Mouse (Mus musculus) embryonic facial prominence, embryonic 15.5 days (tissue): ENCODE data around the gene Ablim1. TPM values are rescaled to one million over a fixed set of nuclear protein-coding genes. Genes with fewer than 3 reads are reported as not detected.

ENCODE experiments used
- ATAC-seq: fragments of 200-750 bp; cut with Nextera tagmentation; 2 replicates; pipeline ENCODE4 v1.8.0; 2017; ENCODE audit warnings: low read depth, moderate TSS enrichment; ENCODE audit not compliant: insufficient number of reproducible peaks, low FRiP score, low TSS enrichment
- H3K27ac ChIP-seq: fragments of 300-500 bp; sonication (generic); replicated peaks from 2 replicates; pipeline ENCODE4 v1.5.1; 2015; ENCODE audit warnings: mild to moderate bottlenecking, inconsistent platforms
- H3K27me3 ChIP-seq: fragments of 300-500 bp; sonication (generic); 2 replicates; pipeline ENCODE4 v1.6.1; 2015; ENCODE audit warnings: inconsistent platforms
- H3K36me3 ChIP-seq: fragments of 300-500 bp; sonication (generic); 2 replicates; pipeline ENCODE4 v1.6.1; 2015; ENCODE audit warnings: mild to moderate bottlenecking, inconsistent platforms
- H3K4me1 ChIP-seq: fragments of 300-500 bp; sonication (generic); 2 replicates; pipeline ENCODE4 v1.6.1; 2015; ENCODE audit warnings: inconsistent platforms
- H3K4me2 ChIP-seq: fragments of 300-500 bp; sonication (generic); replicated peaks from 2 replicates; pipeline ENCODE4 v1.6.1; 2015; ENCODE audit warnings: mild to moderate bottlenecking, inconsistent platforms
- H3K4me3 ChIP-seq: fragments of 300-500 bp; sonication (generic); replicated peaks from 2 replicates; pipeline ENCODE4 v1.5.1; 2015; ENCODE audit warnings: mild to moderate bottlenecking, inconsistent platforms
- H3K9ac ChIP-seq: fragments of 300-500 bp; sonication (generic); 2 replicates; pipeline ENCODE4 v1.6.1; 2015; ENCODE audit warnings: inconsistent platforms
- H3K9me3 ChIP-seq: fragments of 300-500 bp; sonication (generic); replicated peaks from 2 replicates; pipeline ENCODE4 v1.6.1; 2016; ENCODE audit warnings: inconsistent platforms
- whole genome bisulfite sequencing: fragments of 180-500 bp; shearing (Covaris S2); methylation state at CpG from one replicate; pipeline ENCODE4 v1.1.7; 2015; 5-methylcytosine and 5-hydroxymethylcytosine counted together
- polyA plus RNA-seq: library from polyadenylated mRNA; unstranded; fragments of >200 nt; fragmentation: Nextera tagmentation; extraction: Ambion mirVana; gene quantifications from 2 replicates; pipeline ENCODE4 v1.2.1, GENCODE M21; 2015

Gene Ablim1
- 67.7 and 71.3 TPM in 2 replicates for polyA plus RNA-seq

DNA sequence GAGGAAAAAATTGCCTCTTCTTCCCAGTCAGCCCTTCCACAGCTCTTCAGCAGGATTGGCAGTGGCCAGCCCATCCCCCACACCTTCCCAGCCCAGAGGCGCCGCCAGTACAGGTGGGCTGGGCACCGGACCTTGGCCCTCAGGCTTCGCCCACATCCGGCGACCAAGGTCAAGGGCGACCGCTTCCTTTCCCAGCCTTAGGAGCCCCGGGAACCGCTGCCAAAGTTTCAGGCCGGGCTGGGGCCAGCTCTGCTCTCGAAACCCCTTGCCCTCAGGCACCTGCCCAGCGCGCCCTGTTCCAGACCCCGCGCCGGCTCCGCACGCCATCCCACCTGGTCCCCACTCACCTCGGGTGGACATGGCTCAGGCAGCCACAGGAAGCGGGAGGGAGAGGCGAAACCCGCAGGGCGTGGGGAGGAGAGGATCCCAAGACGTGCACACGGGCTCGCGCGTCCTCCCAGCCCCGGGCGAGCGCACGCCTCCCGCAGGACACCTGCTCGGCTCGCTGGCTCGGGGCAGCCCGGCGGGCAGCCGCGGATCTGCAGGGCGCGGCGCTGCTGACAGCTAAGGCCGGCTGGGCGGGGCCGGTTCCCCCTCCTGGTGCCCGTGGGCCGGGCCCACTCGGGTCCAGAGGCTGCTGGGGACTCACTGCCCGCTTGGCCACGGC lies at the start of gene Ablim1:
Ablim1 (minus strand) TSS at position 574 of the 667 bp plus-strand sequence.
- peak within 1 kb of the TSS; percentile 52 for H3K4me3 ChIP-seq
- H3K27me3 ChIP-seq: peaks cover 24% of the 10 kb centered on the region
- WGBS: under 1% methylated on average over 52 of the region's 52 CpGs
- H3K4me1 ChIP-seq: peaks cover 14% of the 10 kb centered on the region
- H3K27ac ChIP-seq: no peak within 1 kb of the TSS
- peak within 1 kb of the TSS; percentile 99 for H3K4me2 ChIP-seq
- peak; percentile 57 for ATAC-seq
- no peaks in the 10 kb centered on the region for H3K36me3 ChIP-seq
- no peaks in the 10 kb centered on the region for H3K9me3 ChIP-seq
- H3K9ac ChIP-seq: peak within 1 kb of the TSS; percentile 27

DNA sequence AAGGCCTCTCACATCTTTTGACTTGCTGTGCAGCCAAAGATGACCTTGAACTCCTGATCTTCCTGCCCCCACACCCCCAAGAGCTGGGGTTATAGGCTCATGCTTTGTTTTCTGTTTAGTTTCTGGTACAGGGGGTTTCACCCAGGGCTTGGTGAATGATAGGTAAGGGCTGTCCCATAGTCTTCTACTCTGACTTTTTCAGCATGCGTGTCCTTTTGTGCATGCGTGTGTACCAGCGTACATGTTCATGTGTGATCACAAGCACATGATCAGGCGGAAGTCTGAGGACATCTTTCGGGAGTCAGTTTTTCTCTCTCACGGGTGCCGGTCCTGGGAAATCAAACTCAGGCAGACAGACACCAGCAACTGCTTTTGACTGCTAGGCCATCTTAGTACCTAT lies 48.8 kb upstream of the Ablim1 start:
- WGBS: 87% methylated on average over 7 of the region's 7 CpGs
- no peak overlapping the region for H3K9ac ChIP-seq
- peaks cover 62% of the 10 kb centered on the region for H3K4me1 ChIP-seq
- no peak overlapping the region for H3K4me3 ChIP-seq
- no peak overlapping the region for H3K27ac ChIP-seq
- no peak overlapping the region for H3K4me2 ChIP-seq
- H3K27me3 ChIP-seq: no peaks in the 10 kb centered on the region
- no peaks in the 10 kb centered on the region for H3K9me3 ChIP-seq
- no peaks in the 10 kb centered on the region for H3K36me3 ChIP-seq
- ATAC-seq: no peak

DNA sequence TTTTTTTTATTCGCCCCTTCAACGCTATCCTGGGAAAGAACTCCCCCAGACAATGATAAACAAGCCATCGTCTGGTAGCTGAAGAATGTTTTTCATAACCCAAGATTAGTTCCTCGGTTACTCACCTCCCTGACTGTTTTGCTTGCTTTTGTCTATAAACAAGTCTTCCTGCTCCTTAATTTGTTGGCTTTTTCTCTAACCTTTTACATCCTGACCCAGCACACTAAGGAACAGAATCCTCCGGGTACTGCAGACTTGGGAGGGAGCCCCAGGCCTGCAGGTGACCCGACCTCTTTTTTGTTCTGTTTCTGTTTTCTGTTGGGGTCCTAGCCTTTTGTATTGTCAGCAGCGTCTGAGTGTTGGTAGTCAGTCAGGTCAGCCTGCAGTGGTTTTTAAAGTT lies 48.4 kb upstream of the Ablim1 start:
- 22% methylated on average over 7 of the region's 7 CpGs for WGBS
- Histone ChIP-seq H3K27ac (no peak overlapping the region), H3K27me3 (no peaks in the 10 kb centered on the region), H3K4me3 (peak overlapping the region; percentile 28), H3K4me1 (peaks cover 67% of the 10 kb centered on the region), H3K36me3 (no peaks in the 10 kb centered on the region), H3K9ac (no peak overlapping the region), H3K9me3 (no peaks in the 10 kb centered on the region), H3K4me2 (peak overlapping the region; percentile 68)
- ATAC-seq: no peak

DNA sequence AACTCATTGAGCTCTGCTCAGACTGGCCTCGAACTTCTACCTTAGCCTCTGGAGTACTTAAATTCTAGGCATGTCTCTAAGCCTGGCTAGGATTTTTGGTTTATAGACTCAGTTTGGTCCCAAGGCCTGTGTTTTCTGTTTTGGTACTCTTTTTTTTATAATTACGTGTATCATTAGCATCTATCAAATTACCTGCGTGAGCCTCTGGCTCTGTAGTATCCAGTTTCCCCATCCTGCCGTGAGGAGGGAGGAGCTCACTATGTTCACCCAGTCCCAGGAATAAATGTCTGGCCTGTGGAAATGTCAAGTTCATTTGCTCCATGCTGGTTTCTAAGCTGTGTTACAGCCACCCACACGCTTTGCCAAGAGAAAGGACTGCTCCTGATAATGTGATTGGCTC lies 47.9 kb upstream of the Ablim1 start:
- 22% methylated on average over 5 of the region's 5 CpGs for WGBS
- Histone ChIP-seq H3K27me3 (no peaks in the 10 kb centered on the region), H3K9me3 (no peaks in the 10 kb centered on the region), H3K36me3 (no peaks in the 10 kb centered on the region), H3K9ac (no peak overlapping the region), H3K4me2 (peak overlapping the region; percentile 68), H3K4me3 (peak overlapping the region; percentile 28), H3K4me1 (peaks cover 63% of the 10 kb centered on the region), H3K27ac (no peak overlapping the region)
- ATAC-seq: no peak

DNA sequence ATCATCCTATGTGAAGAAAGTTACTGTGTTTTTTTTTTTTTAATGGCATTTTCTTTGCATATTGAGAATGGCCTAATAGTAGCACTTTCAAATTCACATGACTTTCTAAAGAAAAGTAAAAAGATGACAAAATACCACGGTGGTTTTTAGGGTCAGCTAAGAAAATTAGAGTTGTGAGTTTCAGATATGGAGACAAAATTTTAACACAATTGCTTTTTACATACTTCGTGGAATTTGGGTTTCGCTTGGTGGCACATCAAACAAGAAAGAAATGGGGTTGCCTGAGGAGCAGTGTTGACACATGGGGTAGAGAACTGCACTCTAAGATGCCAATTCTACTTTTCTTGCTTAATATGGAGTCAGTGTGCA lies 47.2 kb upstream of the Ablim1 start:
- peak overlapping the region; percentile 97 for H3K27ac ChIP-seq
- WGBS: 7% methylated on average over 3 of the region's 3 CpGs
- H3K9me3 ChIP-seq: no peaks in the 10 kb centered on the region
- H3K27me3 ChIP-seq: no peaks in the 10 kb centered on the region
- H3K9ac ChIP-seq: peak overlapping the region; percentile 100
- H3K4me1 ChIP-seq: peaks cover 56% of the 10 kb centered on the region
- no peaks in the 10 kb centered on the region for H3K36me3 ChIP-seq
- peak overlapping the region; percentile 68 for H3K4me2 ChIP-seq
- H3K4me3 ChIP-seq: peak overlapping the region; percentile 97
- no peak for ATAC-seq

DNA sequence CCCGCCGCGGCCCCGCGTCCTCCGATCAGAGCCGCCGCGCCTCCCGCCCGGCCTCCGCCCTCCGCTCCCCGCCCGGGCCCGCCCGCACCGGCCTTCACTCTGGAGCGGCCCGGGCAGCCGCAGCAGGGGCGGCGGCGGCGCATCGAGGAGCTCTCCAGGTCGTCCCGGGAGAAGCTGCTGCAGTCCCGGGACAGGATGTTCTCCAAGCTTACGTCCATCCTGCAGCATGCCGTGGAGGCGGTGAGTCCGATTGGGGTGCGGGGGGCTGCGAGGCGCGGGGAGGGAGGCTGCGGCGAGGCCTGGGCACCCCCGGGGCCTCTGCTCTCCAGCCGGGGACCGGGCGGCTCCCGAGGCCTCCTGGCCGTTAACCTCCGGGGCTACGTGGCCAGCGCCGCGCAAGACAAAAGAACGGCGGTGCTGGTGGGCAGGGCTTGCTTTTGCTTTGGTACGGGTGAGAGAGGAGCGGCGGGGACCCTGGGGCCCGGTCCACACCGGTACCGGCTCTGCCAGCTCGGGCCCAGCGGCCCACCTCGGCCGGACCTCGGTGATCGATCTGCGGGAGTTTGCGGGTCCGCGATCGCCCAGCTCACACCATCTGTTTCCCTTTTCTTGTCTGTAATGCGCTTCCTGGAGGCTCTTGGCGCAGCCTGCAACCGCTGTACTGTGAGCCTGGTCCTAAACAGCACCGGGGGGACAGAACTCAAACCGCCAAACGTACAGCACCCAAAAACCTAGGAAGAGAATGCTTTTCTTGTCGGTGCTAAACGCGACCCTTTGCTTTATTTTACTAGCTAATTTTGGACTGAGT lies 46.6 kb upstream of the Ablim1 start:
- Histone ChIP-seq H3K4me3 (peak overlapping the region; percentile 97), H3K36me3 (no peaks in the 10 kb centered on the region), H3K27ac (peak overlapping the region; percentile 97), H3K9me3 (no peaks in the 10 kb centered on the region), H3K4me1 (peaks cover 56% of the 10 kb centered on the region), H3K9ac (peak overlapping the region; percentile 100), H3K4me2 (peak overlapping the region; percentile 68), H3K27me3 (no peaks in the 10 kb centered on the region)
- peak; percentile 66 for ATAC-seq
- WGBS: under 1% methylated on average over 71 of the region's 78 CpGs

DNA sequence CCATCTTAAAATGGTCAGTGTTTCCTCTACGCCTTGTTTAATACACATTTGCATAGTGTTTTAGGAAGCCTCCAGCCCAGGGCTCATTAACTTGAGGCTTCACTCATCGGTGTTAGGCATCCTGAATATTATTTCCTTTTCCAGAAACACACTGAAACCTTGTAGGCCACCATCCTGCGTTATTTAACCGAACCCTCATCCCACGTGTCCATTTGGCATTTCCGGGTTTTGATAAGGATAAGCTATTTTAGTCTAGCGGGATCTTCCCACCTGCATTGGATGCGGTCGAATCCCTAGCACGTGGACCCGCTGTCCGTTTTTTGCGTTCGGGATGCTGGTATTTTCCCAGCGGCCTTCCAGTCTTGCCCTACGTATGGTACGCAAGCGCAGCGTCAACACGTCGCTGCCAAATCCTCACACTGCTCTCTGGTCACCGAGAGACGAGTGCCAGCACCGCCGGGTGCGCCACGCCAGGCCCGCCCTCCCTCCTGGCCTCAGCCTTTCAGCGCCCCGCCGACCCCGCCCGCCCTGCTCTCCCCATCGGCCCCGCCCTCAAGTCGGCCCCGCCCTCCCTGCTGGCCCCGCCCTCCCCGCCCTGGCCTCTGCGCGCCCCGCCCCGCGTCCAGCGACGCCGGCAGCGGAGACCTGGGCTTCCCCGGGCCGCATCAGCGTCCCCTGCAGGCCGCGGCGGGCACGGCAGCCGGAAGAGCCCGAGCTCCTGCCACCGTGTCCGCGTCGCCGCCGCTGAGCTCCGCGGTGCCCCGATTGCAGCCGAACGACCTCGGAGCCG lies 45.8 kb upstream of the Ablim1 start, which contains the start of gene Fam160b1:
Fam160b1 (plus strand) TSS at position 340 of the 790 bp plus-strand sequence.
- 1% methylated on average over 38 of the region's 70 CpGs for WGBS
- Histone ChIP-seq H3K9me3 (no peaks in the 10 kb centered on the region), H3K4me2 (peak within 1 kb of the TSS; percentile 68), H3K27me3 (no peaks in the 10 kb centered on the region), H3K4me3 (peak within 1 kb of the TSS; percentile 97), H3K4me1 (peaks cover 56% of the 10 kb centered on the region), H3K27ac (peak within 1 kb of the TSS; percentile 97), H3K36me3 (no peaks in the 10 kb centered on the region), H3K9ac (peak within 1 kb of the TSS; percentile 100)
- ATAC-seq: peak; percentile 89

DNA sequence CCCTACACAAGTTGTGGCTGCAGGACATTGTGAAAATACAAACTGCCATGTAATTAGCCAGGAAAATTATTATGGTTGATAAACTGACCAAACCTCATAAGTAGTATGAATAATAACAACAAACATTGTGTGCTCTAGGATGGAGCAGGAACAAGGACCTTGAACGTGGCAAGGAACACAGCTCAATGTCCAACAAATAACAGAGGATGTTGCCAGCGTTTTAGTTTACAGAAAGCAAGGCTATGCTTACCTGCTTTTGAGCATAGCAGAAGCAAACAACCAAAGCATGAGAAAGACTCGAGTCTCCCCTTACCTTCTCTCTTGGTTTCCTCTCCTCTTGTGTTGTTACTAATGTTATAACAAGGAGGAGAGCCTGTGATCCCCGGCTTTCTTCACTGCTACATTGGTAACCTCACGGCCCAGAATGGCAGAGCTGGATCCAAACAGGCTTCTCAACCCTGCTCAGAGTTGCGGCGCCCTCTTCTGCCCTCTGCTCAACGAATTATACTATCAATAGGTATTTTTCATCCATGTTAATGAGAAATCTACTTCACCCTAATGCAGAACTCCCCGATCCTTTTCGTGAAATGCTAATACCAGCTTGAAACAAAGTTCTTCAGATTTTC lies 45.1 kb upstream of the Ablim1 start:
- WGBS: 44% methylated on average over 10 of the region's 10 CpGs
- ATAC-seq: no peak
- Histone ChIP-seq H3K9ac (no peak overlapping the region), H3K4me1 (peaks cover 56% of the 10 kb centered on the region), H3K36me3 (no peaks in the 10 kb centered on the region), H3K27me3 (no peaks in the 10 kb centered on the region), H3K4me2 (peak overlapping the region; percentile 68), H3K9me3 (no peaks in the 10 kb centered on the region), H3K27ac (peak overlapping the region; percentile 83; the same call in 1 of the 2 replicates), H3K4me3 (peak overlapping the region; percentile 97)

DNA sequence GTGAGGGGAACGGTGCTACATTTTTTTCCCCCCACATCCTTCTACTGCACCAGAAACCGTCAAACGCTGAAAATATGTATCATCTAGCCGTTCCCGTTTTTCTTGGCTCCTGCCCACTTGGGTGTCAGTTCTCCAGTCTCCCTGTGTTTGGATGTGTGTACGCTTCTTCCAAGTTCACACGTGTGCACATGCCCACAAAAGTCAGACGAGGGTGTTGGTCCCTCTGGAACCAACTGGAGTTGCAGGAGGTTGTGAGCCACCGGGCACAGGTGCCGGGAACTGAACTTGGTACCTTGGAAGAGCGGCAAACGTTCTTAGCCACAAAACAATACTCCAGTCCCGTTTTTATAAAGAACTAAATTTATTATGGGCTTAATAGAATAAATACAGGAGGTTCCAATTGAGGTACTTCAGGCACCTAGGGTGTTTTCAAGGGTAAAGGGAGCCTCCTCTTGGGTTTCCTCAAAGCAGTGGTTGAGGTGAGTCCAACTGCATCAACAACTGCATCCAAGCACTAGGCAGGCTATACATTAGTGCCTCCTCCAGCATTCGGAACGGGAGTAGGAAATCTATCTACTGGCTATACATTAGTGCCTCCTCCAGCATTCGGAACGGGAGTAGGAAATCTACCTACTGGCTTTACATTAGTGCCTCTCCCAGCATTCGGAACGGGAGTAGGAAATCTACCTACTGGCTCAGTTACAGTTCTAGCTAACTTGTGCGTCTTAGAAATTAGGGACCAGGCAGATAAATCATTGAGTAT lies 44.3 kb upstream of the Ablim1 start:
- Histone ChIP-seq H3K9me3 (no peaks in the 10 kb centered on the region), H3K4me1 (peaks cover 51% of the 10 kb centered on the region), H3K4me3 (0 out of 2 replicates have a peak overlapping the region, but pooled peaks have one; percentile 97), H3K27me3 (no peaks in the 10 kb centered on the region), H3K36me3 (no peaks in the 10 kb centered on the region), H3K4me2 (peak overlapping the region; percentile 68; the same call in 1 of the 2 replicates), H3K9ac (no peak overlapping the region), H3K27ac (no peak overlapping the region)
- WGBS: 84% methylated on average over 20 of the region's 20 CpGs
- ATAC-seq: no peak

DNA sequence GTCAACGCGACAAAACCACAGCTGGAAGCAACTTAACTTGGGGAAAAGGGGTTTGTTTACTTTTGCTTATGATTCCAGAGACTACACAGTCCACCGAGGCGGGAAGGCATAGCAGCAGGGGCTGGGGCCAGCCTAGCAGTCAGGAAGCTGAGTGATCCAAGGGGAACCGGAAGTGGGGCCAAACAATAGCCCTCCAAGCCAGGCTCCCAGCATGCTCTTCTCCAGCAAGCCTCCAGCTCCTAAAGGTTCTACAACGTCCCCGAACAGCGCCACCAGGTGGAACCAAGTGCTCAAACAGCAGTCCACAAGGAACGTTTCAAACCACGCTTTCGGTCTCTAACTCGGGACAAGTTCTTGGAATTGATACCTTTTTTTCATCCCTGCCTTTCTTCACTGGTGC lies 43.6 kb upstream of the Ablim1 start:
- no peaks in the 10 kb centered on the region for H3K9me3 ChIP-seq
- H3K27ac ChIP-seq: peak overlapping the region; percentile 7; the same call in 1 of the 2 replicates
- no peak for ATAC-seq
- WGBS: 76% methylated on average over 12 of the region's 12 CpGs
- H3K4me1 ChIP-seq: peaks cover 48% of the 10 kb centered on the region
- H3K4me2 ChIP-seq: no peak overlapping the region
- H3K36me3 ChIP-seq: no peaks in the 10 kb centered on the region
- no peaks in the 10 kb centered on the region for H3K27me3 ChIP-seq
- H3K4me3 ChIP-seq: no peak overlapping the region
- no peak overlapping the region for H3K9ac ChIP-seq
